Mouse (Mus musculus): ENCODE results near the gene Fopnl.

The Fopnl gene

DNA sequence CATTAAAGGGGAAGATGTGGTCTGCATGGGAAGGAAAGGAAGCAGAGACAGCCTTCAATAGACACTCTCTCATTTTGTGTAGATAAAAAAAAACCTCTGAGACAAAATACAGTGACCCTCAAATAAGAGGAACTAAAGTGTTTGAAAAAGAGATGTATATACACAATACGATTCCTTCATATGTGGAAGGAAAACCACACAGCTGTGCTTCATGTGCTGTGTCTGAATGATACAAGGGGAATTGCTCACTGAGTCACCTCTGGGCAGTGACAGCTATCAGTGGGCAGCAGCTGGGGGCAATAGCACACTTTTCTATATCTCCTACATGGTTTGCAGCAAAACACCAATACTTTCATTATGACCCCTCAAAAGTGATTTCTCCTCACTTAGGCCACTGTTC lies 9.8 kb downstream of the Fopnl start:
- no peak for DNase-seq (ENCODE audit: low spot score in 2 of 2)

DNA sequence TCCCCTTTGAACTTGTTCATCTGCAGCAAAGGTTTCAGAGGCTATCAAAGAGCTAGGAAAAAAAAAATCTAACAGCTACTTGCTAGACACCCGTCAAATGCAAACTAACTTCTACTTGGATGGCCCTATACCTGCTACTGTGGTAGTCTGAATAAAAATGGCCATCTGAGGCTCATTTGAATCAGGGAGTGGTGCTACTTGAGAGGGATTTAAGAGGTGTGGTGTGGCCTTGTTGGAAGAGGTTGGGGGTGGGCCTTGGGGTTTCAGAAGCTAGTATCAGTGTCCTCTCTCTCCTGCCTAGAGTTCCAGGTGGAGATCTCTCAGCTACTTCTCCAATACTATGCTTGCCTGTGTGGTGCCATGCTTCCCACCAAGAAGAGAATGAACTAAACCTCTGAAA lies 10.8 kb downstream of the Fopnl start:
- DNase-seq (ENCODE audit: low spot score in 2 of 2) = no peak

GRCm38 (mm10) chr16:14304791-14305190 lies 12.4 kb downstream of the Fopnl start:
- no peak for DNase-seq (ENCODE audit: low spot score in 2 of 2)

DNA sequence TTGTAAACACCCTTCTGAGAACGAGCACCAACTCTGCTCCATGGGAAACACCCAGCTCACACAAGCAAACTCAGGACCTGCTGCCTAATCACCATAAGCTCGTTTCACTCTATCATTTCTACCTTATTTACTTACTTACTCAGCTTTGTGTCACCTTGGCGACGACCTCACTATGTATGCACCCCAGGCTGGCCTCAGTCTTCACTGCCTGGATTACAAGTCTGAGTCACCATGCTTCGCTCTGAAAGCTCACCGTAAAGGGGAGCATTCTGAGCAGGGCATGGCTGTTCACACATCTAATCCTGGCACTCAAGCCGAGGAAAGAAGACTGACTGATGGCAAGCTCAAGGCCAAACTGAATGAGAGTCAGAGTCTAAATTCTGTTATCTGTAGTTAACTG lies 13.5 kb downstream of the Fopnl start:
- no peak for DNase-seq (ENCODE audit: low spot score in 2 of 2)

DNA sequence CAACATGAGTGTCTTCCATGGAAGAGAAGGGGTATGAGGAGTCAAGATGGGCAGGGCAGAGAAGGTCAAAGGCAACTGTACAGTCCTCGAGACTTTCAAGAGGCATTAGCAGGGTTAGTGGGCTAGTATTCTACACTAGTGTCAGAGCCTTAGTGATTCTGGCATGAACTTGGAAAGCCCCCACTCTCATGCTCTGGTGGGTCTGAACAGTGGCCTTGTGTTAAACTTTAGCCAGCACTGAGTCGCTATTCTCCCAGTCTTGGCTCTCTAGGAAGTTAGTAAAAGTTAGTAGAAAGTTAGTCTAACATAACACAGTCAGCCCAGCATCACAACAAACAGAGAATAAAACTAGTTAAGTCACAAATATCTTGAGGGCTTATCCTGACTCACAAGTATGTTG lies 14.1 kb downstream of the Fopnl start:
- no peak for DNase-seq (ENCODE audit: low spot score in 2 of 2)

DNA sequence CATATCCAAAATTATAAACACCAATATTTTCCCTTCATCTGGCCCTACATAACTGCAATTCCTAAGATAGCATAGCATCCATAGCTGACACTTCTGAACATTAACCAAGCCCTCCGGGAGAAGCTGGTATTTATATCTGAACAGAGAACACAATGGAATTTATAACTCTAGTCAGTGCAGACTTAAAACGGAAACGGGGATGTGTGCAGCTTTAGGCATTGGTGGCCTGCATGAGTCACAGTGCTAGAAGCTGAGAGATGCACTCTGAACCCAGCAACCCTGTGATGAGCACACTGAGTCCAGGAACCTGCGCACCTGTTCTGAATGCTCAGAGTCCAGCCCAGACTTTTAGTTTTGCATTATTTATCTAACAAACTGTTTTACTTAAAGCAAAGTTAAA lies 18.7 kb downstream of the Fopnl start:
- no peak for DNase-seq (ENCODE audit: low spot score in 2 of 2)

DNA sequence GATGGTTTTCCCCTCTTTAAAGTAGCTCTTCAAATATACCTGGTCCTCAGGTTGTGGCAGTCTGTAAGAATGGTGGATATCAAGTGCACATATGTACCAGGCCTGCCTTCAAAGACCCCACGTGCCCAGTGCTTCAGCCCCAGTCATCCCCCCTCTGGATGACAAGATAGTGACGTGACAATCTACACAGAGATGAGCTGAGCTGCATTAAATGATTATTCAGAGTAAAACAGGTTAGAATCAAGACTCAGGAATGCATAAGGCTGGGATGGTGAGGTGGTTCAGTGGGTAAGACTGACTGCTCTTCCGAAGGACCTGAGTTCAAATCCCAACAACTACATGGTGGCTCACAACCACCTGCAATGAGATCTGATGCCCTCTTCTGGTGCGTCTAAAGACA lies 19.5 kb downstream of the Fopnl start:
- no peak for DNase-seq (ENCODE audit: low spot score in 2 of 2)

- DNase-seq (ENCODE audit: low spot score in 2 of 2) = no peak
These were observed 20.1 kb downstream of the Fopnl start for GRCm38 (mm10) chr16:14297137-14297536.

GRCm38 (mm10) chr16:14296544-14297124 lies 20.6 kb downstream of the Fopnl start:
- DNase-seq (ENCODE audit: low spot score in 2 of 2) = no peak

DNA sequence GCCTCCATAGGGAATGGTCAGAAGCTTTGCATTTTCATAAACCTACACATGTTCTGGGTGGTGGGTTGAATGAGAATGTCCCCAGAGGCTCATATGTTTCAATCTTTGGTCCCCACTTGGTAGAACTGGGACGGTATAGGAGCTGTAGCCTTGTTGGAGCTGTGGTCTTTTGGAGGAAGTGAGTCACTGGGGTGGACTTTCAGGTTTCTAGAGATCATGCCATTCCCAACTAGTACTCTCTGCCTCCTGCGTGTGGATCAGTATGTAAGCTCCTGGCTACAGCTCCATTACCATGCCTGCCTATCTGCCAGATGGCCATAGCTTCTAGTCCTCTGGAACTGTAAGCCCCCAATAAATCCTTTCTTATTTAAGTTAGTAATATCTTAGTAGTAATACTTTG lies 21.9 kb downstream of the Fopnl start:
- DNase-seq (ENCODE audit: low spot score in 2 of 2) = no peak

DNA sequence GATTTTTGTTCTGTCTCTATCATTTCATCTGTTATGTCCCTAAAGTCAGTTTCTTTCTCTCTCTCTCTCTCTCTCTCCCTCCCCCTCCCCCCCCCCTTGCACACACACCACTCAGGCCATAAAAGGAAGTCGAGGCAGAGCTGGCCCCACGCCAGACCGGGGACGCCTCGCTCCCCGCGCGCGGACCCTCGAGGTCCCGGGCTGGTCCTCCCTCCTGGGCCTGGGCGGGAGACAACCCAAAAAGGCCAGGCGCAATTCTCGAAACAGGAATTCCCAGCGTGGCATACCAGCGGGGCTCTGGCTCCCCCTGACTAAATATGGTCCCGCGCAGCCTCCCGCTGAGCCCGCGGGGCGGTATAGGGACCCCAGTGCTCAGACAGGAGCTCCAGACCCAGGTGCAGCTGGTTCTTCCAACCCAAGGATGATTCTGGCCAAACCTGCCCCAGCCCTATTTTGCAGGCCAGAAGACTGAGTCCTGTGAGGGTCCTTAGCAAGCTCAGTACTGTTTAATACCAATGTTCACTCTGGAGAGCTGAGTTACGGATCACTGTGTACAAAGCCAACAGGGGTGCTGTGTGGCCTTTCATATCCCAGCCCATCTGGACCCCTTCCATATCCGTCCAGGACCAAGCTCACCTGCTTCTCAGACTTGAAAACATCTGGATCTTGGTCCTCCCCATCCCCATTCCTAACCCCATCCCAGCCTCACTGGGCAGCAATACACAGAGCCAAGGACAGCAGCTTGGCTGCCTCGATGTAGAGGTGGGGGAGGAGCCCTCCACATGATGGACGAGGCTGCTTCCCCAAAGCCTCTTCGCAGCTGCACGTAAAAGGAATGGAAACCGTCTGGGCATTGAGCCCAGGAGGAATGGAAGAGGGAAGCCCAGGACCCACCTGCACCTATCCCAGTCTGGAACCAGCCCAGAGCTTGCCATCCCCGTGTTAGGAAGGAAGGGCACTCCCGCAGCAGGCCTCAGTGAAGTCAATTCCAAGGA lies 24.7 kb downstream of the Fopnl start:
- no peak for DNase-seq (ENCODE audit: low spot score in 2 of 2)

DNA sequence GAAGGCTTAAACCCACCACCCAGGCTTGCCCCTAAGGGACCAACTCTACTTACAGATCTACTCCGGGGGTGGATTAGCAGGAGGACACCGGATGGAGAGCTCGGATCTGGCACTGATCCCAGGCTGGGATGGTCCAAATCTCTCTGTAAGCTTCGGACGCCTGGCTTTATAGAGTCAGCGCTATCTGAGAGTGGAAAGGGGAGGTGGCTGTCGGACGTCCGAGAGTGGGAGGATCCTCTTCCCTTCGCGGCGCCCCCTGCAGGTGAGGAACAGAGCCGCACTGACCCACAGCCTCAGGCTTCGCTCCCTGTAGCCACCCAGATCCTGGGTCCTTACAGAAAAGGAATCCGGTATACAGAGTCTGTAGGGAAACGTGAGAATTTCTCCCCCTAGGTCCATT lies 26.0 kb downstream of the Fopnl start, which contains the start of gene Myh11:
TSS of gene Myh11 (minus strand) at position 150 of the 400 bp plus-strand sequence.
- DNase-seq (ENCODE audit: low spot score in 2 of 2) = no peak

DNA sequence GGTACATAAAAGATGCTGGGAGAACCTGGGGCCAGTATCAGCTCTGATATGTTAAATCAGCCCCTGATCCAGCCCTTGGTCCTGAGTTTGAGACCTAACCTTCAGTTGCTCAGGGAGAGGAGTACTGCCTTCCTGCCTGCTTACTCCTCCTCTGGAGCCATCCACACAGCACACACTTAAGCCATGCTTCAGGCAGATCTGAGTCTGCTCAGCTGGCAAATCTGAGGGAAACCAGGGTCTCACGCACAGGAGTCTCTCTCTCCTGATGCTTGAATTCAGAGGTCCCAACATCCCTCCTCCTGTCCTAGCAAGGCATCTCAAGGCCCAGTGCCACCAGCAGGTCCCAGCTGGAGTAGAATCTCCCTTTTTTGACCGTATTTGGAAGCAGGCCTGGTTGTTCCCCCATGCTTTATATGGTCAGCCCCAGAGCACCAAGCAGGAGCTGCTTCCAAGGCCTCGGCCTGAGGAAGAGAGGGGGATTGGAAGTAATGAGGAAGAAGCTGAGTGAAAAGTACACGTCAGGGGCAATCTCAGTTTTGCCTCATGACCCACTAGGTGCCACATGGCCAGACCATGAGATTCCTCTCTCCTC lies 44.7 kb downstream of the Fopnl start:
- DNase-seq (ENCODE audit: low spot score in 2 of 2) = no peak

GRCm38 (mm10) chr16:14265203-14265920 lies 51.8 kb downstream of the Fopnl start:
- no peak for DNase-seq (ENCODE audit: low spot score in 2 of 2)

DNA sequence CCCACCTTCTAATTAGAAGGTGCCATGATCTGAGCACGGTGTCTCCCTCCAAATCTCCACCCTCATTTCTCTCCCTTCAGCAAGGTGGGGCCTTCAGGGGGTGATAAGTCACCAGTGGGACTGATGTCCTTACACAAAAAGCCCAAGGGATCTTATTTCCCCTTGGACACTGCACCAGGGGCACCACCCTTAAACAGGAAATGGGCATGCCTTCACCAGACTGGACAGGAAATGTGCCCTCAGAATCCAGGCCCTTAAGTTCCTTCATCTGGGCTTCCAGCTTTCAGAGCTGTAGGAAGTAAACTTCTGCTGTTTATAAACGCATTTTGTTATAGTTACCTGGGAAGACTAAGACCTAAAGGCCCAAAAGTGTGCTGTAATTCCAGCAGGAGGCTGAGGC lies 52.7 kb downstream of the Fopnl start:
- no peak for DNase-seq (ENCODE audit: low spot score in 2 of 2)

DNA sequence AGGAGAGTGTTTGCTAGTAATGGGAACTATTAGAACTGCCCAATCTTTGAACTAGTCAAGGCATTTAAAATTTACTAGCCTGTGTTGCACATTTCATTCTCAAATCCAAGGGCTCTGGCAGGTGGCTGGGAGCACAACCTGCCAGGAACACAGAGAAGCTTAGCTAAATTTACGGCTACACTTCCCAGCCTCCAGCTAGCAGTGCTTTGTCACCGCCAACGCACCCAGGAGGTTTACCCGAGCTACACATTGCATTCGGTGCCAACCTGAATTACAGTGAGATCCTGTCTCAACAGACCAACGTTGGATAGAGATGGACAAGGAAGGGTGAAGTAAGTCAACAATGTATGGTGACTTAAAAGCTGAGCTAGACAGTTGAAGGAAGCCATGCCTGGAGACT lies 54.0 kb downstream of the Fopnl start:
- no peak for DNase-seq (ENCODE audit: low spot score in 2 of 2)

- DNase-seq (ENCODE audit: low spot score in 2 of 2) = no peak
These were observed 54.8 kb downstream of the Fopnl start for GRCm38 (mm10) chr16:14262410-14262809.

GRCm38 (mm10) chr16:14258856-14259255 lies 58.3 kb downstream of the Fopnl start:
- DNase-seq (ENCODE audit: low spot score in 2 of 2) = no peak

- no peak for DNase-seq (ENCODE audit: low spot score in 2 of 2)
These were observed 63.6 kb downstream of the Fopnl start for GRCm38 (mm10) chr16:14253586-14253985.

DNA sequence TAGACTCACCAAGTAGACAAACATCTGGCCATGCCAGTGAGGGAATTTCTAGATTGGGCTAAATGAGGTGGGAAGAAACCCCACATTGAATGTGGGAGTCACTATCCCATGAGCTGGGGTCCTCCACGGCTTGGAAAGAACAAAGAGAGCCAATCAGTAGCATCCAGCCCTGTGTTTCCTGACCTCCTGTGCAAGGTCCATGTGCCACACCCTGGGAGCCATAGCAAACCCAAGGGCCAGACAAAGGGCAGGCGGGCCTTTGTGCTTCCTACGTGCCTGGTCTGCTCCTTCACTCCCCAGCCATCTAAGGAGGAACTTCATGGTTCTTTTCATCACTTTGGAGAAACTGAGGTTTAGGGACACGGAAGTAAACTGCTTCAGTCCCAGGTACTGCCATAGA lies 64.3 kb downstream of the Fopnl start:
- DNase-seq (ENCODE audit: low spot score in 2 of 2) = no peak

DNA sequence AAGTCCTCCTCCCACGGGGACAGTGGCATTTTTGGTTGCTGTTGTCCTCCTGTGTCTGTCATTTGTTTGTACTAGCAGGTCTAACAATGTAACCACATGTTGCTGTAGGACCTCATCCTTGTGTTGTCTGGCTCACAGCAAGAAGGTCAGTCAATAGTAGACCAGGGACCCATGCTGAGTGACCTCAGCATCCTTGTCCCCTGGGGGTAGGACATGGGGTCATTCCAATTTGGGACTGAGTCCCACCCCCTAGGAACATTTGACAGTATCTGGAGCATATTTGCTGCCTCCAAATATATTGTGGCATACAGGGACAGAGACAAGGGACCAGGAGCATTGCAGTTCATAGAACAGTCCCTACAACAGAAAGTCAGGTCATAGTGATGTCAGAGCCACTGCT lies 67.3 kb downstream of the Fopnl start:
- no peak for DNase-seq (ENCODE audit: low spot score in 2 of 2)
